21 mouse cellular contexts compared by ENCODE assay signal in genomic region chr13:113401373-113402010, GRCm38 (mm10).
DNase-seq lines count a peak whose midpoint lies in the region; ATAC-seq and TF ChIP-seq lines count a peak whose summit lies in the region.
"Had no signal": no experiment of that assay in that cellular context is flagged by ENCODE, and none has a peak within 500 bp of the region (broad histone marks: within the 10 kb centered on the region; RNA-seq: fewer than 3 reads in every experiment).

No protein-coding gene starts in this region.

- H3K4me3 ChIP-seq in intestine, embryonic 14.5 days (ENCODE audit: low read depth, low read length) = no peak overlapping the region
- H3K4me3 ChIP-seq in intestine, embryonic 16.5 days (ENCODE audit: low read length) = no peak overlapping the region
- H3K4me3 ChIP-seq in kidney, postnatal 0 days (replicated peaks; ENCODE audit: low read depth, low read length) = no peak overlapping the region
- no peak overlapping the region for H3K4me3 ChIP-seq in stomach, postnatal 0 days (ENCODE audit: low read depth, low read length)
- H3K4me3 ChIP-seq: embryonic facial prominence, embryonic 15.5 days; erythroblast, embryonic 14.5 days; forebrain, embryonic 10.5 days; hindbrain, embryonic 12.5 days had no signal

- ATAC-seq in intestine, embryonic 14.5 days (replicated peaks; ENCODE audit: low FRiP score, low TSS enrichment, low read depth) = no peak
- ATAC-seq in intestine, embryonic 16.5 days = no peak
- ATAC-seq in kidney, postnatal 0 days (replicated peaks; ENCODE audit: low FRiP score, low read depth) = no peak
- ATAC-seq in stomach, postnatal 0 days (ENCODE audit: low FRiP score, low TSS enrichment) = 0 out of 2 replicates have a peak, but pooled peaks have one; percentile 18
- ATAC-seq: activated CD4-positive, CD25-positive, alpha-beta regulatory T cell, adult 4 months; forebrain, embryonic 14.5 days; hindbrain, embryonic 16.5 days; inflammation-experienced regulatory T-cells, adult 6 months had no signal

- H3K9ac ChIP-seq in intestine, embryonic 14.5 days (ENCODE audit: low read length) = no peak overlapping the region
- no peak overlapping the region for H3K9ac ChIP-seq in intestine, embryonic 16.5 days (ENCODE audit: low read depth, low read length)
- no peak overlapping the region for H3K9ac ChIP-seq in kidney, postnatal 0 days (ENCODE audit: low read depth, low read length)
- no peak overlapping the region for H3K9ac ChIP-seq in stomach, postnatal 0 days (ENCODE audit: low read length)
- H3K9ac ChIP-seq: embryonic facial prominence, embryonic 15.5 days; hindbrain, embryonic 12.5 days had no signal

- H3K4me1 ChIP-seq in intestine, embryonic 14.5 days (replicated peaks; ENCODE audit: control insufficient read depth, insufficient read depth, low read length) = no peaks in the 10 kb centered on the region
- no peaks in the 10 kb centered on the region for H3K4me1 ChIP-seq in intestine, embryonic 16.5 days (ENCODE audit: control insufficient read depth, insufficient read depth, low read length)
- H3K4me1 ChIP-seq in kidney, postnatal 0 days (replicated peaks; ENCODE audit: insufficient read depth, low read length) = 0 out of 2 replicates have a peak, but pooled peaks cover 3% of the 10 kb centered on the region
- no peaks in the 10 kb centered on the region for H3K4me1 ChIP-seq in stomach, postnatal 0 days (replicated peaks; ENCODE audit: control insufficient read depth, insufficient read depth)
- H3K4me1 ChIP-seq: forebrain, embryonic 10.5 days; hindbrain, embryonic 12.5 days had no signal

- no peak overlapping the region for H3K4me2 ChIP-seq in intestine, embryonic 14.5 days (ENCODE audit: low read length)
- no peak overlapping the region for H3K4me2 ChIP-seq in intestine, embryonic 16.5 days (ENCODE audit: low read depth, low read length)
- no peak overlapping the region for H3K4me2 ChIP-seq in kidney, postnatal 0 days (ENCODE audit: low read length)
- no peak overlapping the region for H3K4me2 ChIP-seq in stomach, postnatal 0 days (replicated peaks; ENCODE audit: low read depth)
- H3K4me2 ChIP-seq: embryonic facial prominence, embryonic 15.5 days; hindbrain, embryonic 12.5 days had no signal

- WGBS in intestine, embryonic 14.5 days = 33% methylated on average over 4 of the region's 4 CpGs
- 51% methylated on average over 4 of the region's 4 CpGs for WGBS in intestine, embryonic 16.5 days
- WGBS in kidney, postnatal 0 days = 65% methylated on average over 4 of the region's 4 CpGs
- WGBS in stomach, postnatal 0 days = 50% methylated on average over 4 of the region's 4 CpGs

- H3K27me3 ChIP-seq in intestine, embryonic 14.5 days (replicated peaks; ENCODE audit: control insufficient read depth, insufficient read depth, low read length) = no peaks in the 10 kb centered on the region
- H3K27me3 ChIP-seq in intestine, embryonic 16.5 days (replicated peaks; ENCODE audit: control insufficient read depth, insufficient read depth, low read length) = no peaks in the 10 kb centered on the region
- no peaks in the 10 kb centered on the region for H3K27me3 ChIP-seq in kidney, postnatal 0 days (ENCODE audit: insufficient read depth, low read length)
- no peaks in the 10 kb centered on the region for H3K27me3 ChIP-seq in stomach, postnatal 0 days (ENCODE audit: control insufficient read depth, insufficient read depth, low read length)
- H3K27me3 ChIP-seq: embryonic facial prominence, embryonic 15.5 days; hindbrain, embryonic 12.5 days had no signal

- no peak overlapping the region for H3K27ac ChIP-seq in intestine, embryonic 14.5 days (ENCODE audit: low read depth)
- H3K27ac ChIP-seq in intestine, embryonic 16.5 days (ENCODE audit: low read length) = no peak overlapping the region
- H3K27ac ChIP-seq in kidney, postnatal 0 days = 0 out of 2 replicates have a peak overlapping the region, but pooled peaks have one; percentile 36
- no peak overlapping the region for H3K27ac ChIP-seq in stomach, postnatal 0 days (replicated peaks)
- H3K27ac ChIP-seq: embryonic facial prominence, embryonic 15.5 days; forebrain, embryonic 10.5 days; hindbrain, embryonic 12.5 days had no signal

- no peaks in the 10 kb centered on the region for H3K9me3 ChIP-seq in intestine, embryonic 14.5 days (ENCODE audit: control insufficient read depth, low read length)
- no peaks in the 10 kb centered on the region for H3K9me3 ChIP-seq in intestine, embryonic 16.5 days (ENCODE audit: control insufficient read depth, low read length)
- no peaks in the 10 kb centered on the region for H3K9me3 ChIP-seq in kidney, postnatal 0 days (replicated peaks; ENCODE audit: low read length)
- H3K9me3 ChIP-seq in stomach, postnatal 0 days (ENCODE audit: control insufficient read depth, low read length) = no peaks in the 10 kb centered on the region
- H3K9me3 ChIP-seq: embryonic facial prominence, embryonic 15.5 days; forebrain, embryonic 10.5 days; hindbrain, embryonic 12.5 days had no signal

- TF ChIP-seq EP300 in stomach, postnatal 0 days (optimal IDR thresholded peaks at IDR 0.05) = no peak

- TF ChIP-seq CTCF in kidney, postnatal 0 days (IDR thresholded peaks at IDR 0.05; ENCODE audit: low read depth) = no peak
- TF ChIP-seq CTCF in stomach, postnatal 0 days (IDR thresholded peaks at IDR 0.05; ENCODE audit: low read depth) = no peak

- peak; percentile 45 for DNase-seq in gastrocnemius, adult 18-20 months (ENCODE audit: low spot score)
- no peak for DNase-seq in gastrocnemius, postnatal 4 days (ENCODE audit: low spot score in 2 of 2)
- DNase-seq in intestine, embryonic 14.5 days (ENCODE audit: low spot score) = peak; percentile 47
- peak; percentile 83 for DNase-seq in kidney, postnatal 0 days (ENCODE audit: low spot score)
- no peak for DNase-seq in kidney, adult 11 months
- DNase-seq in stomach, postnatal 0 days (ENCODE audit: low spot score) = no peak
- no peak for DNase-seq in thymus, postnatal 0 days (ENCODE audit: low spot score)
- DNase-seq: adrenal gland, postnatal 25 days; cerebellum, adult 18-20 months; cerebellum, postnatal 10 days; embryo, embryonic 11 days; heart, postnatal 4 days had no signal

- no peaks in the 10 kb centered on the region for H3K36me3 ChIP-seq in intestine, embryonic 14.5 days (ENCODE audit: control insufficient read depth, insufficient read depth, low read length)
- no peaks in the 10 kb centered on the region for H3K36me3 ChIP-seq in intestine, embryonic 16.5 days (ENCODE audit: control insufficient read depth, insufficient read depth, low read length)
- H3K36me3 ChIP-seq in kidney, postnatal 0 days (ENCODE audit: insufficient read depth, low read length) = no peaks in the 10 kb centered on the region
- H3K36me3 ChIP-seq in stomach, postnatal 0 days (ENCODE audit: control insufficient read depth, insufficient read depth, low read length) = no peaks in the 10 kb centered on the region
- H3K36me3 ChIP-seq: embryonic facial prominence, embryonic 15.5 days; forebrain, embryonic 10.5 days; hindbrain, embryonic 12.5 days had no signal

Comparison
In these comparisons a context has a peak if more than half of its experiments do, and no peak if none do; other contexts are left out.
1. DNase-seq: peak in gastrocnemius, adult 18-20 months (single experiment), intestine, embryonic 14.5 days (single experiment) and kidney, postnatal 0 days (single experiment); none in gastrocnemius, postnatal 4 days (0 of 2), kidney, adult 11 months (single experiment), stomach, postnatal 0 days (single experiment) and thymus, postnatal 0 days (single experiment).